Mouse (Mus musculus) lung, postnatal 14 days (tissue): ENCODE measurements around the gene Ftsj3.
"Not testable (repeated sequence)": the region's sequence is repeated elsewhere in the genome, so short reads cannot be mapped to it uniquely, and the experiment has no call there.

Experiments used
- DNase-seq: peaks from one replicate; pipeline ENCODE4 v3.0.0; 2021

Gene Ftsj3

GRCm38 (mm10) chr11:106200756-106201155 lies 55.1 kb downstream of the Ftsj3 start:
- no peak for DNase-seq

- DNase-seq: not testable (repeated sequence)
Observed at GRCm38 (mm10) chr11:106199997-106200396, 55.9 kb downstream of the Ftsj3 start.
